Mouse (Mus musculus): Measurements from ENCODE around the gene Zbtb2. TPM values are rescaled to one million over a fixed set of nuclear protein-coding genes. Genes with fewer than 3 reads are reported as not detected.
A peak's percentile ranks its signal among the peaks of the same experiment; 100 is the strongest.

Gene Zbtb2
- total and polyA plus RNA-seq, 2 experiments from 2014 or later, result 14.8 to 17.7 TPM

GRCm38 (mm10) chr10:4404895-4405491 is 17.1 kb upstream of the Zbtb2 start:
- Histone ChIP-seq H3K27me3 (ENCODE audit: insufficient read depth, low read length) (no peaks in the 10 kb centered on the region), H3K36me3 (ENCODE audit: insufficient read depth, low read length) (peaks cover 19% of the 10 kb centered on the region), H3K27ac (ENCODE audit: low read depth, low read length) (no peak overlapping the region; the same call in 1 of the 2 replicates), H3K9me3 (ENCODE audit: low read length) (no peaks in the 10 kb centered on the region), H3K4me1 (ENCODE audit: insufficient read depth, low read length) (no peaks in the 10 kb centered on the region), H3K4me3 (ENCODE audit: low read depth, low read length) (no peak overlapping the region), H3K4me2 (ENCODE audit: low read depth, low read length, poor library complexity, severe bottlenecking) (no peak overlapping the region), H3K9ac (replicated peaks; ENCODE audit: low read length, poor library complexity, severe bottlenecking) (no peak overlapping the region)
- peak; percentile 92 for DNase-seq (ENCODE audit: low spot score)
- TF ChIP-seq CTCF (IDR thresholded peaks at IDR 0.05), result peak; percentile 88
- WGBS, result 53% methylated on average over 5 of the region's 5 CpGs
- ATAC-seq (ENCODE audit: low FRiP score), result peak; percentile 65

GRCm38 (mm10) chr10:4398058-4398457 is 10.2 kb upstream of the Zbtb2 start:
- H3K4me1 ChIP-seq (ENCODE audit: insufficient read depth, low read length), result no peaks in the 10 kb centered on the region
- no peak for ATAC-seq (ENCODE audit: low FRiP score)

GRCm38 (mm10) chr10:4395321-4395720 is 7.4 kb upstream of the Zbtb2 start:
- TF ChIP-seq CTCF (IDR thresholded peaks at IDR 0.05), result no peak
- Histone ChIP-seq H3K4me3 (ENCODE audit: low read depth, low read length) (no peak overlapping the region), H3K9me3 (ENCODE audit: low read length) (no peaks in the 10 kb centered on the region), H3K36me3 (ENCODE audit: insufficient read depth, low read length) (0 out of 2 replicates have a peak, but pooled peaks cover 4% of the 10 kb centered on the region), H3K4me2 (ENCODE audit: low read depth, low read length, poor library complexity, severe bottlenecking) (no peak overlapping the region), H3K4me1 (ENCODE audit: insufficient read depth, low read length) (peaks cover 9% of the 10 kb centered on the region), H3K27ac (ENCODE audit: low read depth, low read length) (no peak overlapping the region), H3K27me3 (ENCODE audit: insufficient read depth, low read length) (no peaks in the 10 kb centered on the region), H3K9ac (replicated peaks; ENCODE audit: low read length, poor library complexity, severe bottlenecking) (no peak overlapping the region)
- DNase-seq (ENCODE audit: low spot score) (no peak), ATAC-seq (ENCODE audit: low FRiP score) (no peak)
- 95% methylated on average over 3 of the region's 3 CpGs for WGBS

More at GRCm38 (mm10) chr10:4398058-4398457, 10.2 kb upstream of the Zbtb2 start:
- Histone ChIP-seq H3K9me3 (ENCODE audit: low read length) (no peaks in the 10 kb centered on the region), H3K27me3 (ENCODE audit: insufficient read depth, low read length) (no peaks in the 10 kb centered on the region), H3K4me2 (ENCODE audit: low read depth, low read length, poor library complexity, severe bottlenecking) (no peak overlapping the region), H3K4me3 (ENCODE audit: low read depth, low read length) (no peak overlapping the region), H3K27ac (ENCODE audit: low read depth, low read length) (no peak overlapping the region), H3K9ac (replicated peaks; ENCODE audit: low read length, poor library complexity, severe bottlenecking) (no peak overlapping the region; the same call in 1 of the 2 replicates), H3K36me3 (ENCODE audit: insufficient read depth, low read length) (peaks cover 8% of the 10 kb centered on the region; the same call in 1 of the 2 replicates)
- no peak for TF ChIP-seq CTCF (IDR thresholded peaks at IDR 0.05)
- WGBS, result 83% methylated on average over 5 of the region's 5 CpGs
- DNase-seq (ENCODE audit: low spot score), result no peak

- no peak overlapping the region for H3K4me3 ChIP-seq (ENCODE audit: low read depth, low read length)
- 0 out of 2 replicates have a peak, but pooled peaks cover 4% of the 10 kb centered on the region for H3K36me3 ChIP-seq (ENCODE audit: insufficient read depth, low read length)
- H3K27me3 ChIP-seq (ENCODE audit: insufficient read depth, low read length), result no peaks in the 10 kb centered on the region
- DNase-seq (ENCODE audit: low spot score) (peak; percentile 45), ATAC-seq (ENCODE audit: low FRiP score) (no peak)
- H3K9me3 ChIP-seq (ENCODE audit: low read length), result no peaks in the 10 kb centered on the region
- peak; percentile 65 for TF ChIP-seq CTCF (IDR thresholded peaks at IDR 0.05)
- peaks cover 21% of the 10 kb centered on the region for H3K4me1 ChIP-seq (ENCODE audit: insufficient read depth, low read length)
- 43% methylated on average over 6 of the region's 6 CpGs for WGBS
- H3K4me2 ChIP-seq (ENCODE audit: low read depth, low read length, poor library complexity, severe bottlenecking), result no peak overlapping the region
- H3K27ac ChIP-seq (ENCODE audit: low read depth, low read length), result no peak overlapping the region
- H3K9ac ChIP-seq (replicated peaks; ENCODE audit: low read length, poor library complexity, severe bottlenecking), result no peak overlapping the region
Observed at GRCm38 (mm10) chr10:4391851-4392250, 3.9 kb upstream of the Zbtb2 start.

- WGBS, result 65% methylated on average over 5 of the region's 5 CpGs
- H3K4me2 ChIP-seq (ENCODE audit: low read depth, low read length, poor library complexity, severe bottlenecking), result 0 out of 2 replicates have a peak overlapping the region, but pooled peaks have one; percentile 6
Observed at GRCm38 (mm10) chr10:4391076-4391475, 3.2 kb upstream of the Zbtb2 start.

GRCm38 (mm10) chr10:4390550-4390949 is 2.6 kb upstream of the Zbtb2 start:
- no peak overlapping the region for H3K4me3 ChIP-seq (ENCODE audit: low read depth, low read length)
- TF ChIP-seq CTCF (IDR thresholded peaks at IDR 0.05), result no peak
- ATAC-seq (ENCODE audit: low FRiP score), result no peak
- DNase-seq (ENCODE audit: low spot score), result no peak
- H3K27me3 ChIP-seq (ENCODE audit: insufficient read depth, low read length), result no peaks in the 10 kb centered on the region
- no peak overlapping the region for H3K9ac ChIP-seq (replicated peaks; ENCODE audit: low read length, poor library complexity, severe bottlenecking)
- no peak overlapping the region for H3K27ac ChIP-seq (ENCODE audit: low read depth, low read length)
- H3K9me3 ChIP-seq (ENCODE audit: low read length), result no peaks in the 10 kb centered on the region
- 0 out of 2 replicates have a peak, but pooled peaks cover 4% of the 10 kb centered on the region for H3K36me3 ChIP-seq (ENCODE audit: insufficient read depth, low read length)
- no peak overlapping the region for H3K4me2 ChIP-seq (ENCODE audit: low read depth, low read length, poor library complexity, severe bottlenecking)
- H3K4me1 ChIP-seq (ENCODE audit: insufficient read depth, low read length), result peaks cover 21% of the 10 kb centered on the region
- 61% methylated on average over 2 of the region's 2 CpGs for WGBS

More at GRCm38 (mm10) chr10:4391076-4391475, 3.2 kb upstream of the Zbtb2 start:
- H3K4me3 ChIP-seq (ENCODE audit: low read depth, low read length), result no peak overlapping the region
- H3K27me3 ChIP-seq (ENCODE audit: insufficient read depth, low read length), result no peaks in the 10 kb centered on the region
- H3K36me3 ChIP-seq (ENCODE audit: insufficient read depth, low read length), result 0 out of 2 replicates have a peak, but pooled peaks cover 4% of the 10 kb centered on the region
- ATAC-seq (ENCODE audit: low FRiP score) (no peak), DNase-seq (ENCODE audit: low spot score) (no peak)
- H3K4me1 ChIP-seq (ENCODE audit: insufficient read depth, low read length), result peaks cover 21% of the 10 kb centered on the region
- no peaks in the 10 kb centered on the region for H3K9me3 ChIP-seq (ENCODE audit: low read length)
- no peak overlapping the region for H3K27ac ChIP-seq (ENCODE audit: low read depth, low read length)
- H3K9ac ChIP-seq (replicated peaks; ENCODE audit: low read length, poor library complexity, severe bottlenecking), result no peak overlapping the region
- no peak for TF ChIP-seq CTCF (IDR thresholded peaks at IDR 0.05)
